Mouse (Mus musculus) small intestine, adult 10 weeks (tissue): ENCODE results near the gene R3hdm1. TPM values are rescaled to one million over a fixed set of nuclear protein-coding genes. Genes with fewer than 3 reads are reported as not detected.

Experiments used
- polyA plus RNA-seq: library from polyadenylated mRNA; stranded (reverse); fragments of 350-450 nt; fragmentation: Illumina TruSeq; extraction: RNeasy Lipid Tissue Mini Kit (QIAGEN cat#74804); gene quantifications from one replicate; pipeline ENCODE4 v1.2.3, GENCODE M21; 2014; ENCODE audit warnings: low replicate concordance

The R3hdm1 gene
- polyA plus RNA-seq: 160 TPM

DNA sequence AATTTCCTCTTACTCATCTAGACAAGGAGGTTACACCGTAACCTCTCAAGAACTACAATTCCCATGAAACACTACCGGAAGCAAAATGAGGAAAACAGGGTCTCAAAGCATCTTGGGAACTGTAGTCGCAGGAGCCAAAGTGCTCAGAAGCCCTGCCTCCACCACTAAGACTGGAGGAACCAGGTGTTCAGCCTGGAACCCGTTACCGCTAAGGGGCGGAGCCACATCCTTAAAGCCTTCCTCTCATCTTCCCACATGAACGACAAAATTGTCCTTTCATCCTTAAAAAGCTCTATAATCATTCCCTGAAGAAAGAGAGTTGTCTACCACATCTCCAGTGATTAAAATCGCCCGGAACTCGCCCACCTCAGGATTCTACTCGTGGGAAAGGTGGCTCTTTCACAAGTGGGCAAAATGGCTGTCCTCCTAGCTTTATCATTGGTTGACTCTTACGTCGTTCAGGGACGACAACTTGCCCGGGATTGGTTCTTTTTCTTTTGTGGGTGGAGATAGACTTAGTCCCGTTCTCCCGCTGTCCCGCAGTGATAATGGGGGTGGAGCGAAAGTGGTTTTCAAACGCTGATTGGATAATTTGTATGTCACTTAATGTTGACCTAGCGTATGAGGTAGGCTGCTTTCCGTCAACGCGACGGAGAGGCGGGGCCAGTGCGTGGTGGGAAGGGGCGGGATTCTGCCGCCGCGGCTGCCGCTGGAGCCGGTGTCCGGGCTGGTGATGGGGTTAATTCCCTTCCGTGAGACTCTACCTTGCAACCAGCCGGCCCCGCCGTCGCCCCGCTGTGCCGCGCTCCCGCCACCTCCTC lies at the start of gene R3hdm1, which contains the start of gene Zranb3:
R3hdm1 (plus strand) TSS at position 661 of the 821 bp plus-strand sequence.
Zranb3 (minus strand) TSS at position 407 of the 821 bp plus-strand sequence.

DNA sequence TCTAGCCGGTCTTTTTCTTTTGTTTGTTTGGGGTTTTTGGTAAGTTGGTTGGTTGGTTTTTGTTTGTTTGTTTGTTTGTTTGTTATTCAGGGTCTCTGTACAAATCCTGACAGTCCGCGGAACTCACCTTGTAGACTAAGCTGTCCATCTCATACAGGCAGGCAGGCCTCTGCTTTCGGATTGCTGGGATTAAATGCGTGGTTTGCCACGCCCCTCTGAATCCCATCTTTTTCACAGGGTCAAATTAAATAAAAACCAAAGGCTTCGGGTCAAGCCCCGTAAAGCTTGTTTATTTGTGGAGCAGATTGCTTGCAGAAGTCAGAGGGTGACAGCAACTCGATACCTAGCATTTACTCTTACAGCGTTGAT lies 140.5 kb downstream of the R3hdm1 start, which contains the start of gene Ubxn4:
Ubxn4 (plus strand) TSS at position 338 of the 369 bp plus-strand sequence.

Other genes starting within 250 kb of the R3hdm1 start
- not detected for gene Map3k19, start 248.3 kb upstream of the R3hdm1 start, polyA plus RNA-seq
- 34.7 TPM for gene Rab3gap1, start 234.5 kb upstream of the R3hdm1 start, polyA plus RNA-seq
- 2.9 TPM for gene Zranb3, start 254 bp upstream of the R3hdm1 start, polyA plus RNA-seq
- gene Ubxn4, start 140.7 kb downstream of the R3hdm1 start, polyA plus RNA-seq: 139 TPM
- gene Lct, start 225.0 kb downstream of the R3hdm1 start, polyA plus RNA-seq: 111 TPM